Mouse (Mus musculus) midbrain, embryonic 13.5 days (tissue): Measurements from ENCODE around the gene Dnah12. TPM values are rescaled to one million over a fixed set of nuclear protein-coding genes. Genes with fewer than 3 reads are reported as not detected.

Experiments used
- ATAC-seq: fragments of 200-750 bp; cut with Nextera tagmentation; 2 replicates; pipeline ENCODE4 v1.8.0; 2017; ENCODE audit warnings: mild to moderate bottlenecking, moderate TSS enrichment, moderate library complexity
- H3K27ac ChIP-seq: fragments of 300-500 bp; sonication (generic); 2 replicates; pipeline ENCODE4 v1.5.1; 2015; ENCODE audit warnings: inconsistent platforms, mild to moderate bottlenecking, moderate library complexity
- H3K27me3 ChIP-seq: fragments of 300-500 bp; sonication (generic); 2 replicates; pipeline ENCODE4 v1.6.1; 2015; ENCODE audit warnings: mild to moderate bottlenecking, inconsistent platforms
- H3K36me3 ChIP-seq: fragments of 300-500 bp; sonication (generic); 2 replicates; pipeline ENCODE4 v1.6.1; 2015; ENCODE audit warnings: mild to moderate bottlenecking, inconsistent platforms
- H3K4me1 ChIP-seq: fragments of 300-500 bp; sonication (generic); replicated peaks from 2 replicates; pipeline ENCODE4 v1.6.1; 2015; ENCODE audit warnings: inconsistent platforms
- H3K4me2 ChIP-seq: fragments of 300-500 bp; sonication (generic); replicated peaks from 2 replicates; pipeline ENCODE4 v1.6.1; 2015; ENCODE audit warnings: moderate library complexity, mild to moderate bottlenecking, inconsistent platforms
- H3K4me3 ChIP-seq: fragments of 300-500 bp; sonication (generic); replicated peaks from 2 replicates; pipeline ENCODE4 v1.5.1; 2015; ENCODE audit warnings: mild to moderate bottlenecking, inconsistent platforms
- H3K9ac ChIP-seq: fragments of 300-500 bp; sonication (generic); replicated peaks from 2 replicates; pipeline ENCODE4 v1.6.1; 2015; ENCODE audit warnings: mild to moderate bottlenecking, inconsistent platforms
- H3K9me3 ChIP-seq: fragments of 300-500 bp; sonication (generic); 2 replicates; pipeline ENCODE4 v1.6.1; 2016; ENCODE audit warnings: mild to moderate bottlenecking, inconsistent platforms
- WGBS: fragments of 180-500 bp; shearing (Covaris S2); methylation state at CpG from one replicate; pipeline ENCODE4 v1.1.7; 2015; 5-methylcytosine and 5-hydroxymethylcytosine counted together
- polyA plus RNA-seq: library from polyadenylated mRNA; unstranded; fragments of >200 nt; fragmentation: Nextera tagmentation; extraction: Ambion mirVana; gene quantifications from 2 replicates; pipeline ENCODE4 v1.2.1, GENCODE M21; 2015

Dnah12 gene
- polyA plus RNA-seq, 1 experiment from 2014 or later = 0.05 TPM

DNA sequence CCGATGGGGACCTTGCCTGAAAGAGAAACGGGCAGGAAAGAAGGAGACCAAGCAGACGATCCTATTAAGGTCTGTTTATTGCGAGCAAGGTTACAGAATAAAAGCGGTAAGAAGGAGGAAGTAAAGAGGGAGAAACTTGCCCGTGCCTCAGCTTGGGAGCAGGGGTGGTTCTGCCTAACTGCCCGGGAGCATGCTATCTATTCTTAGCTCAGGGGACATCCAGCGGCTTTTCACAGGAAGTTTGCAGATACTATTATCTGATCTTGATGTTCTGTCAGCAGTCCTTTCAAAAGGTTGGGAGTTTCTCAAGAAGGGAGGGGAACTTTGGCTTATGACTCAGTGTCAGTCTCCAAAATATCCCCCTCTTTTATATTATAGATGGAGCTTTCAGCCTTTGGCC is 65.5 kb downstream of the Dnah12 start:
- ATAC-seq = no peak
- H3K4me3 ChIP-seq = no peak overlapping the region
- H3K9me3 ChIP-seq = no peaks in the 10 kb centered on the region
- WGBS = 81% methylated on average over 8 of the region's 8 CpGs
- no peak overlapping the region for H3K4me2 ChIP-seq
- no peaks in the 10 kb centered on the region for H3K27me3 ChIP-seq
- no peak overlapping the region for H3K27ac ChIP-seq
- no peaks in the 10 kb centered on the region for H3K4me1 ChIP-seq
- H3K36me3 ChIP-seq = no peaks in the 10 kb centered on the region
- no peak overlapping the region for H3K9ac ChIP-seq

DNA sequence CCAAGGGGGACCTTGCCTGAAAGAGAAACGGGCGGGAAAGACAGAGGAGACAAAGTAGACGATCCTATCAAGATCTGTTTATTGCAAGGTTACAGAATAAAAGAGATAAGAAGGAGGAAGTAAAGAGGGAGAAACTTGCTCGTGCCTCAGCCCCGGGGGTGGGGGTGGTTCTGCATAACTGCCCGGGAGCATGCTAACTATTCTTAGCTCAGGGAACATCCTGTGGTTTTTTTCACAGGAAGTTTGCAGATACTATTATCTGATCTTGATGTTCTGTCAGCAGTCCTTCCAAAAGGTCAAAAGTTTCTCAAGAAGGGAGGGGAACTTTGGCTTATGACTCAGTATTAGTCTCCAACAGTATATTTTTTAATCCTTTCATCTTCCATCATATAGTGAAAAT is 71.8 kb downstream of the Dnah12 start:
- 94% methylated on average over 6 of the region's 6 CpGs for WGBS
- 0 out of 2 replicates have a peak, but pooled peaks cover 5% of the 10 kb centered on the region for H3K9me3 ChIP-seq
- ATAC-seq = no peak

DNA sequence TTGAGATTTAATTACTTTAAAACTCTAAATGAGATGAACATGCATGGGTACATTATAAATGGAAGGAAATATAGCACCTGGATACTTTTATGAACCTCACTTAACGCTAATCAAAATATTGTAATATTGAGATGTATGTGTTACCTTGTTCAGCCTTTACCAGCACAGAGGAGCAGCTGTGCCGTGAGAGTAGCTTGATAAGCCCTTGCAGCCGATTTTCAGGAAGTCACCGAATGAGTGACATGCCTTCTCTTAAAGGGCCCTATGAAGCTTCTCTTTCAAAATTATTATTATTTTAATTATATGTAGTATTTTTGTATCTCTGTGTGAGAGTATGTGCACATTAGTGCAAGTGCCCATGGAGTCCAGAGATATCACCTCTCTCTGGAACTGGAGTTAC is 75.1 kb downstream of the Dnah12 start:
- Histone ChIP-seq H3K36me3 (no peaks in the 10 kb centered on the region), H3K4me2 (no peak overlapping the region), H3K9me3 (0 out of 2 replicates have a peak, but pooled peaks cover 5% of the 10 kb centered on the region), H3K27ac (no peak overlapping the region), H3K4me1 (no peaks in the 10 kb centered on the region), H3K9ac (no peak overlapping the region), H3K4me3 (no peak overlapping the region), H3K27me3 (no peaks in the 10 kb centered on the region)
- ATAC-seq = no peak
- WGBS = 84% methylated on average over 4 of the region's 4 CpGs

More for the DNA sequence above, 71.8 kb downstream of the Dnah12 start:
- H3K4me2 ChIP-seq = no peak overlapping the region
- no peak overlapping the region for H3K9ac ChIP-seq
- no peak overlapping the region for H3K27ac ChIP-seq
- no peaks in the 10 kb centered on the region for H3K4me1 ChIP-seq
- H3K4me3 ChIP-seq = no peak overlapping the region
- no peaks in the 10 kb centered on the region for H3K27me3 ChIP-seq
- no peaks in the 10 kb centered on the region for H3K36me3 ChIP-seq

DNA sequence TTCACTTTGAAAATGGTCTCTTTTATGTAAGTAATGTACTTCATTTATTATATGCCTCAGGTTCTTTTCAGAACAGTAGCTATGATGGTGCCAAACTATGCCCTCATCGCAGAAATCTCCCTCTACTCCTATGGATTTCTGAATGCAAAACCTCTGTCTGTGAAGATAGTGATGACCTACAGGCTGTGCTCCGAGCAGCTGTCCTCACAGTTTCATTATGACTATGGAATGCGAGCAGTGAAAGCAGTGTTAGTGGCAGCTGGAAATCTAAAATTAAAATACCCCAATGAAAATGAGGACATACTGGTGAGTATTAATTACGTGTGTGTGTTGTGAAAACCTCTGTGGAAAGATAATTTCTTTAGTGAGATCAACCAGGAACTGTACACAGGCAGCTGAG is 80.5 kb downstream of the Dnah12 start:
- WGBS = 78% methylated on average over 4 of the region's 4 CpGs
- Histone ChIP-seq H3K4me2 (no peak overlapping the region), H3K36me3 (no peaks in the 10 kb centered on the region), H3K4me3 (no peak overlapping the region), H3K27ac (no peak overlapping the region), H3K9ac (no peak overlapping the region), H3K27me3 (no peaks in the 10 kb centered on the region), H3K4me1 (no peaks in the 10 kb centered on the region), H3K9me3 (no peaks in the 10 kb centered on the region)
- no peak for ATAC-seq

DNA sequence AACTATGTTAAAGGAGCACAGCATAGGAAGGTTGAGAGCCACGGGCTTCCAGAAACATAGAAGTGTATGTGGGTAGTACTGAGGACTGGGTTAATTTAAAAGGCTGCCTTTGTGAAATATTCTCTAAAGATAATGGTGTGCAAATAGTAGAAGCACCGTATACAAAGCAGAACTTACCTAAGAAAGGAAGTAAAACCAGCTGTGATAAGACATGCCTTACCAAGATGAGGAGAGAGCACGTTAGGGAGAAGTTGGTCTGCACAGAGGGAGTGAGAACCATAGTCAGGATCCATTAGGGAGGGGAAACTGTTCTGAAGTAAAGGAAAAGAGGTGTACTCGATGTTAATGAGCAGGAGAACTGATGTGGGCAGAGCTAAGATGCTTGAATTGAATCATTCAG is 90.7 kb downstream of the Dnah12 start:
- H3K27ac ChIP-seq = no peak overlapping the region
- H3K36me3 ChIP-seq = no peaks in the 10 kb centered on the region
- 82% methylated on average over 4 of the region's 4 CpGs for WGBS

DNA sequence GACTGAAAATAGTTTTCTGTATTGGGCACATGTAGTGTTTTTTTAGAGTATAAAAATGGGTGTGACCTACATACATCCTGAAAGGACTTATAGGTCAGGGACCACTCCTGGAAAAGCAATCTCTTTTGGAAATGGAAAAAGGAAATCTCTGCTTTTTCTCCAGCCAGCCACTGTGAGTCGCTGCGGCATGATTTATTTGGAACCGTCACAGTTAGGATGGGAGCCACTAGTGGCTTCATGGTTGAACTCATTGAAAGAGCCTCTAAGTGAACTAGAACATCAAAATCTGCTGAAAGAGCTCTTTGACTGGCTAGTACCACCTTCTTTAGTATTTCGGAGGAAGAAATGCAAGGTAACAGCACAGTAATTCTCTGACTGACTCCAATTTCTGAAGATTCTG is 92.6 kb downstream of the Dnah12 start:
- Histone ChIP-seq H3K4me1 (no peaks in the 10 kb centered on the region), H3K27me3 (no peaks in the 10 kb centered on the region), H3K27ac (no peak overlapping the region), H3K4me2 (no peak overlapping the region), H3K4me3 (no peak overlapping the region), H3K9me3 (no peaks in the 10 kb centered on the region), H3K9ac (no peak overlapping the region), H3K36me3 (no peaks in the 10 kb centered on the region)
- no peak for ATAC-seq
- WGBS = 52% methylated on average over 4 of the region's 4 CpGs

More for the DNA sequence above, 90.7 kb downstream of the Dnah12 start:
- Histone ChIP-seq H3K4me2 (no peak overlapping the region), H3K27me3 (no peaks in the 10 kb centered on the region), H3K4me1 (no peaks in the 10 kb centered on the region), H3K9me3 (no peaks in the 10 kb centered on the region), H3K4me3 (no peak overlapping the region), H3K9ac (no peak overlapping the region)
- no peak for ATAC-seq

DNA sequence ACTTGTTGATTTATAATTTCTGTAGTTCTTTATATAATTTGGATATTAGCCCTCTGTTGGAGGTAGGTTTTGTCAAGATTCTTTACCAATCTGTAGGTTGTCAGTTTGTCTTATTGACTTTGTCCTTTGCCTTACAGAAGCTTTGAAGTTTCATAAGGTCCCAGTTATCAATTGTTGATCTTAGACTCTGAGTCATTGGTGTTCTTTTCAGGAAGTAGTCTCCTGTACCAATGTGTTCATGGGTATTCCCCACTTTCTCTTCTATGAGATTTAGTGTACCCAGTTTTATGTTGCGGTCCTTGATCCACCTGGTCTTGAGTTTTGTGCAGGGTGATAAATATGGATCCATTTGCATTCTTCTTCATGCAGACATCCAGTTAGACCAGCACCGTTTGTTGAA is 101.4 kb downstream of the Dnah12 start:
- Histone ChIP-seq H3K4me2 (no peak overlapping the region), H3K36me3 (no peaks in the 10 kb centered on the region), H3K27me3 (no peaks in the 10 kb centered on the region), H3K4me3 (no peak overlapping the region), H3K27ac (no peak overlapping the region), H3K9me3 (no peaks in the 10 kb centered on the region), H3K9ac (no peak overlapping the region), H3K4me1 (no peaks in the 10 kb centered on the region)
- ATAC-seq = no peak
- WGBS = 99% methylated on average over 2 of the region's 2 CpGs

DNA sequence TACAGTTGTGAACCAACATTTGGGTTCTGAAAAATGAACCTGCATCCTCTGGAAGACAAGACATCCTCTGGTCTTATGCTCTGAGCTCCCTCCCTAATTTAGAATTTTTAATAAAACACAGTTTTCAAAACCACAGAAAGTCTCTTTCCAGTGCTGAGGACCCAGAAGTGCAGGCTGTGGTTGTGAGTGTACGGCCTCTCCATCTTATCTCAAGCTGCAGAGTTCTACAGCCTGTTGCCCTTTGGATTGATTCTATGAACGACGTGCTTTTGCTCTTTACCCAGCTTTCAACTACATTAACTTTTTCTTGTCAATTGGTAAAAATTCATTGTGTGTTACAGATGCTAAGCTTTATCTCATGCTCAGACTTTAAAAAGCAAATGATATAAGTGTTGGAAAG is 105.3 kb downstream of the Dnah12 start:
- WGBS = 87% methylated on average over 3 of the region's 3 CpGs

DNA sequence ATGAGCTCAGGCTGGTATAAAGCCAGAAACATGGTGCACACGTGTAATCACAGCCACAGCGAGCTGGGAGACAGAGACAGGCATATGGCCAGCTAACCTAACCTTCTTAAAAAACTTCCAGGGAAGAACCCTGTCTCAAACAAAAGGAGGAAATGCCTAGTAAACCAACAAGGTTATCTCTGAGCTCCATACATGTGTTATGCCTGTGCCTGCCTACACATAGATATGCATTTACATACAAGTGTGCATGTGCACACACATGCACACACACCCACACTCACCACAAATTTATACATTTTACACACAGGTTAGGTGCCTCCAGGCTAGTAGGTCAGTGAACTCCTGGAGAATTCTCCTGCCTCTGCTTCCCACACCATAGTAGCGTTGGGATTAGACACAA is 106.2 kb downstream of the Dnah12 start:
- Histone ChIP-seq H3K4me3 (no peak overlapping the region), H3K27ac (no peak overlapping the region), H3K9ac (no peak overlapping the region), H3K4me2 (no peak overlapping the region), H3K9me3 (no peaks in the 10 kb centered on the region), H3K36me3 (no peaks in the 10 kb centered on the region), H3K4me1 (no peaks in the 10 kb centered on the region), H3K27me3 (no peaks in the 10 kb centered on the region)
- WGBS = 85% methylated on average over 3 of the region's 3 CpGs
- no peak for ATAC-seq

More for the DNA sequence above, 105.3 kb downstream of the Dnah12 start:
- no peaks in the 10 kb centered on the region for H3K9me3 ChIP-seq
- H3K27ac ChIP-seq = no peak overlapping the region
- no peak for ATAC-seq
- H3K27me3 ChIP-seq = no peaks in the 10 kb centered on the region
- no peaks in the 10 kb centered on the region for H3K36me3 ChIP-seq
- H3K4me1 ChIP-seq = no peaks in the 10 kb centered on the region
- H3K4me2 ChIP-seq = no peak overlapping the region
- H3K9ac ChIP-seq = no peak overlapping the region
- H3K4me3 ChIP-seq = no peak overlapping the region

DNA sequence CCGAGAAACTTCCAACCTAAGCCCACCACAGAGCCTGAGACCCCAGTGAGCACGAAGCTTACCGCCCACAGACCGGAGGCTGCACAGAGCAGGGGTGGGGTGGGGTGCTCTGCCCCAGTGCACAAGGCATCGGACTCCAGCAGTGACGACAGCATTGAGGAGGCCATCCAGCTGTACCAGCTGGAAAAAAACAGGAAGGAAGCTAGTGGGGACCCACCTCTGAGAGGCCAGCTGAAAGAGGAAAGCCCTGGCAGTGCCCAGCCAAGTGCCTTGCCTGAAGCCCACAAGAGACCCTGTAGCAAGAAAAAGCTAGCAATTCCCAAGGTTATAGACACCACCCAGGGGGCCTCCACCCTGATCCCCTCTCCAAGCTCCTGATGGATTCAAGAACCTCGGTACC is 112.4 kb downstream of the Dnah12 start:
- no peaks in the 10 kb centered on the region for H3K9me3 ChIP-seq
- no peak overlapping the region for H3K4me2 ChIP-seq
- no peak overlapping the region for H3K9ac ChIP-seq
- no peaks in the 10 kb centered on the region for H3K36me3 ChIP-seq
- H3K27me3 ChIP-seq = no peaks in the 10 kb centered on the region
- no peaks in the 10 kb centered on the region for H3K4me1 ChIP-seq
- ATAC-seq = no peak
- no peak overlapping the region for H3K4me3 ChIP-seq
- 76% methylated on average over 7 of the region's 7 CpGs for WGBS
- H3K27ac ChIP-seq = no peak overlapping the region

DNA sequence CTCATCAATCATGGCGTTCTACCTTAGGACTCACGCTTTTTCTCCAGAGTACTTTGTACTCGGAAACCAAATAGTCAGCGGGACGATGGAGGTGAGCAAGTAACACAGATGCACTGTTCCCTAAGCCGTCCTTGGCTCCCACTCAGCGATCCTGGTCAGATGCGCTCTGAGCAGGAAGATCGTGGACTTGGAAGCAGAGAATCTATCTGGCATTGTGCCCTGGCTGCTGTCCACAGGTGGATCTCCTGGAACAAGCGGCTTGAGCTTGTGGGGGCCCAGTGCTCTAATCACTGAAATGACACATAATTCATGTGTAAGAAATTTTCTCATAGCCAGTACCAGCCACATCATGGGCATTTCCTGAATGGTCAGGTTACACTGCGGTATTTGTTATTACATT is 119.7 kb downstream of the Dnah12 start:
- WGBS = 91% methylated on average over 11 of the region's 11 CpGs
- Histone ChIP-seq H3K4me2 (no peak overlapping the region), H3K27me3 (no peaks in the 10 kb centered on the region), H3K4me3 (no peak overlapping the region), H3K27ac (no peak overlapping the region), H3K9me3 (no peaks in the 10 kb centered on the region), H3K4me1 (no peaks in the 10 kb centered on the region), H3K9ac (no peak overlapping the region), H3K36me3 (no peaks in the 10 kb centered on the region)
- ATAC-seq = no peak

DNA sequence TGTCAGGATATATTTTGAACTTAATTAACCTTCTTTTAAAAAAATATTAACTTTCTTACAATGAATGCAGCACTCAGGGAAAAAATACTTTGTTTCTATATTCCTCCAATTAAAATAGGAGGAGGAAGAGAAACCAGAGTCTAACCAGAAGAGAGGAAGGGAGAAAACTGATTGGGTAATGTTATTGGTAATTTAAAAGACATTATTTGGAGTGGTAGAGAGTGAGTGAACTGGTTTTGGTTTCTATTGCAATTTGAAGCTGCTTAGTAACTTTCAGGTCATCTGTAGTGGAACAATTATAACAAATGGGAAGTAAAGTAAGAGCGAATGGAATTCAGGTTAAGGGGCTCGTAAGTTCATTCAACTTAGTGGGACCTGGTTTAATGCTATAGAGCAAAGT is 120.8 kb downstream of the Dnah12 start:
- Histone ChIP-seq H3K9me3 (no peaks in the 10 kb centered on the region), H3K4me2 (no peak overlapping the region), H3K9ac (no peak overlapping the region), H3K27ac (no peak overlapping the region), H3K27me3 (no peaks in the 10 kb centered on the region), H3K4me1 (no peaks in the 10 kb centered on the region), H3K36me3 (no peaks in the 10 kb centered on the region), H3K4me3 (no peak overlapping the region)
- 93% methylated on average over 2 of the region's 2 CpGs for WGBS
- ATAC-seq = no peak

DNA sequence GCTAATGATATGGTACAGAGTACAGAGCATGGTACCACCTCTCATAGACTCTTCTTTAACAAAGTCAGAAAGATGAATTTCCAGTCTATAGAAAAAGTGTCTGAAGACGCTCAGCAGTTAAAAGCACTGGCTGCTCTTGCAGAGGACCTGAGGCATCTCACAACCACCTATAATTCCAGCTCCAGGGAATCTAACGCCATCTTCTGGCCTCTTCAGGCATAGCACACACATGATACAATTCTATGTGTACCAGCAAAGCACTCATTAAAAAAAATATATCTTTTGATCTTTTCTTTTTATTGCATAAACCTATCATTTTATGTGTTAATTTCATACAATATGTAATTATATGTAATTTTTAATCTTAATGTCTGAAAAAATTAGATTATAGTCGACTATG is 121.8 kb downstream of the Dnah12 start:
- Histone ChIP-seq H3K27ac (no peak overlapping the region), H3K4me2 (no peak overlapping the region), H3K9me3 (no peaks in the 10 kb centered on the region), H3K27me3 (no peaks in the 10 kb centered on the region), H3K9ac (no peak overlapping the region), H3K4me3 (no peak overlapping the region), H3K4me1 (no peaks in the 10 kb centered on the region), H3K36me3 (no peaks in the 10 kb centered on the region)
- WGBS = 50% methylated on average over 3 of the region's 3 CpGs
- no peak for ATAC-seq
